In genomic region chr13:34132299-34132698, GRCm38 (mm10) we compare ENCODE assay signal across 8 mouse cellular contexts. TPM values are rescaled to one million over a fixed set of nuclear protein-coding genes. Genes with fewer than 3 reads are reported as not detected.
DNase-seq lines count a peak whose midpoint lies in the region; ATAC-seq and TF ChIP-seq lines count a peak whose summit lies in the region.

No protein-coding gene starts in this region.

- peak overlapping the region; percentile 91 for H3K4me2 ChIP-seq in liver, embryonic 11.5 days
- H3K4me2 ChIP-seq in embryonic facial prominence, embryonic 11.5 days (ENCODE audit: low read depth, low read length): peak overlapping the region; percentile 49
- H3K4me2 ChIP-seq in intestine, postnatal 0 days (replicated peaks; ENCODE audit: low read depth): peak overlapping the region; percentile 92
- peak overlapping the region; percentile 76 for H3K4me2 ChIP-seq in neural tube, embryonic 15.5 days

- no peaks in the 10 kb centered on the region for H3K9me3 ChIP-seq in liver, embryonic 11.5 days (ENCODE audit: control insufficient read depth, low read length)
- H3K9me3 ChIP-seq in embryonic facial prominence, embryonic 11.5 days (replicated peaks; ENCODE audit: control insufficient read depth, low read length): no peaks in the 10 kb centered on the region
- H3K9me3 ChIP-seq in intestine, postnatal 0 days (ENCODE audit: control insufficient read depth): no peaks in the 10 kb centered on the region
- H3K9me3 ChIP-seq in neural tube, embryonic 15.5 days (replicated peaks): no peaks in the 10 kb centered on the region

- DNase-seq in liver, embryonic 11.5 days (ENCODE audit: low spot score): no peak
- DNase-seq in liver: no peak
- DNase-seq in embryonic facial prominence, embryonic 11.5 days (ENCODE audit: low spot score): peak; percentile 63
- DNase-seq in cerebellum, adult 8-10 months: no peak
- DNase-seq in cerebellum, adult 11 months: no peak

- no peak overlapping the region for H3K9ac ChIP-seq in liver, embryonic 11.5 days (ENCODE audit: low read depth, low read length)
- H3K9ac ChIP-seq in embryonic facial prominence, embryonic 11.5 days (replicated peaks; ENCODE audit: low read length): peak overlapping the region; percentile 65
- no peak overlapping the region for H3K9ac ChIP-seq in intestine, postnatal 0 days (ENCODE audit: low read depth, low read length)
- peak overlapping the region; percentile 68 for H3K9ac ChIP-seq in neural tube, embryonic 15.5 days (replicated peaks)

- TF ChIP-seq CTCF in intestine, postnatal 0 days (IDR thresholded peaks at IDR 0.05; ENCODE audit: low read depth): no peak

- WGBS in liver, embryonic 11.5 days: 3% methylated on average over 15 of the region's 15 CpGs
- 1% methylated on average over 15 of the region's 15 CpGs for WGBS in embryonic facial prominence, embryonic 11.5 days
- WGBS in intestine, postnatal 0 days: 24% methylated on average over 15 of the region's 15 CpGs
- WGBS in neural tube, embryonic 15.5 days: 3% methylated on average over 15 of the region's 15 CpGs

- no peaks in the 10 kb centered on the region for H3K36me3 ChIP-seq in liver, embryonic 11.5 days (ENCODE audit: control insufficient read depth, insufficient read depth, low read length)
- no peaks in the 10 kb centered on the region for H3K36me3 ChIP-seq in embryonic facial prominence, embryonic 11.5 days (replicated peaks; ENCODE audit: control insufficient read depth, insufficient read depth, low read depth, low read length)
- no peaks in the 10 kb centered on the region for H3K36me3 ChIP-seq in intestine, postnatal 0 days (ENCODE audit: control insufficient read depth, insufficient read depth)
- H3K36me3 ChIP-seq in neural tube, embryonic 15.5 days: no peaks in the 10 kb centered on the region

- peaks cover 18% of the 10 kb centered on the region for H3K4me1 ChIP-seq in liver, embryonic 11.5 days (replicated peaks; ENCODE audit: control insufficient read depth, insufficient read depth, low read length)
- no peaks in the 10 kb centered on the region for H3K4me1 ChIP-seq in embryonic facial prominence, embryonic 11.5 days (ENCODE audit: control insufficient read depth, insufficient read depth, low read length)
- H3K4me1 ChIP-seq in intestine, postnatal 0 days (replicated peaks; ENCODE audit: control insufficient read depth, insufficient read depth, low read length): no peaks in the 10 kb centered on the region
- H3K4me1 ChIP-seq in neural tube, embryonic 15.5 days: peaks cover 50% of the 10 kb centered on the region

- no peak for ATAC-seq in liver, embryonic 11.5 days (replicated peaks; ENCODE audit: low FRiP score)
- ATAC-seq in embryonic facial prominence, embryonic 11.5 days (replicated peaks; ENCODE audit: insufficient number of reproducible peaks, low FRiP score, low TSS enrichment, low read depth): no peak
- ATAC-seq in intestine, postnatal 0 days: no peak
- ATAC-seq in neural tube, embryonic 15.5 days (ENCODE audit: low FRiP score): no peak
- no peak for ATAC-seq in granulocyte monocyte progenitor cell, adult 5-6 weeks (replicated peaks; ENCODE audit: poor library complexity, severe bottlenecking)

- peak overlapping the region; percentile 11; the same call in 1 of the 2 replicates for H3K4me3 ChIP-seq in liver, embryonic 11.5 days (ENCODE audit: low read depth, low read length)
- H3K4me3 ChIP-seq in embryonic facial prominence, embryonic 11.5 days (ENCODE audit: low read depth, low read length): peak overlapping the region; percentile 75
- no peak overlapping the region for H3K4me3 ChIP-seq in intestine, postnatal 0 days (ENCODE audit: low read depth, low read length)
- peak overlapping the region; percentile 92 for H3K4me3 ChIP-seq in neural tube, embryonic 15.5 days (replicated peaks)

- H3K27me3 ChIP-seq in liver, embryonic 11.5 days (replicated peaks; ENCODE audit: control insufficient read depth, insufficient read depth, low read length): peaks cover 54% of the 10 kb centered on the region
- H3K27me3 ChIP-seq in embryonic facial prominence, embryonic 11.5 days (ENCODE audit: control insufficient read depth, insufficient read depth, low read length): no peaks in the 10 kb centered on the region
- H3K27me3 ChIP-seq in intestine, postnatal 0 days (replicated peaks; ENCODE audit: control insufficient read depth, insufficient read depth, low read length): peaks cover 21% of the 10 kb centered on the region
- no peaks in the 10 kb centered on the region for H3K27me3 ChIP-seq in neural tube, embryonic 15.5 days (replicated peaks)

- H3K27ac ChIP-seq in liver, embryonic 11.5 days (ENCODE audit: low read depth, low read length): no peak overlapping the region
- peak overlapping the region; percentile 88 for H3K27ac ChIP-seq in embryonic facial prominence, embryonic 11.5 days (replicated peaks; ENCODE audit: low read depth, low read length)
- H3K27ac ChIP-seq in intestine, postnatal 0 days (ENCODE audit: low read depth, low read length): no peak overlapping the region
- H3K27ac ChIP-seq in neural tube, embryonic 15.5 days (replicated peaks): peak overlapping the region; percentile 97

RNA-seq across cellular contexts. Expression of gene Tubb2b, which starts 2.0 kb away (rescaled TPM):
- polyA plus RNA-seq in liver, embryonic 11.5 days (2014; fragmentation: Nextera tagmentation; extraction: Ambion mirVana): 7.6 and 7.7 TPM in 2 replicates
- polyA plus RNA-seq in embryonic facial prominence, embryonic 11.5 days (2014; fragmentation: Nextera tagmentation; extraction: Ambion mirVana): 77.6 and 88.3 TPM in 2 replicates
- 14.1 and 15.4 TPM in 2 replicates for polyA plus RNA-seq in intestine, postnatal 0 days (2015; fragmentation: Nextera tagmentation; extraction: Ambion mirVana)
- 777 and 1,015 TPM in 2 replicates for polyA plus RNA-seq in neural tube, embryonic 15.5 days (2015; fragmentation: Nextera tagmentation; extraction: Ambion mirVana)
- total RNA-seq in granulocyte monocyte progenitor cell, adult 5-6 weeks (2014; fragmentation: Nextera tagmentation): not detected in 2 replicates
- total RNA-seq in granulocyte monocyte progenitor cell, adult 5-6 weeks (2017): not detected in 2 replicates

RNA-seq across cellular contexts. Expression of gene Psmg4, which starts 30.5 kb away (rescaled TPM):
- 85.0 and 91.4 TPM in 2 replicates for polyA plus RNA-seq in liver, embryonic 11.5 days (2014; fragmentation: Nextera tagmentation; extraction: Ambion mirVana)
- 101 and 108 TPM in 2 replicates for polyA plus RNA-seq in embryonic facial prominence, embryonic 11.5 days (2014; fragmentation: Nextera tagmentation; extraction: Ambion mirVana)
- 62.8 and 69.8 TPM in 2 replicates for polyA plus RNA-seq in intestine, postnatal 0 days (2015; fragmentation: Nextera tagmentation; extraction: Ambion mirVana)
- 86.8 and 96.5 TPM in 2 replicates for polyA plus RNA-seq in neural tube, embryonic 15.5 days (2015; fragmentation: Nextera tagmentation; extraction: Ambion mirVana)
- total RNA-seq in granulocyte monocyte progenitor cell, adult 5-6 weeks (2014; fragmentation: Nextera tagmentation): 50.2 and 81.2 TPM in 2 replicates
- 181 and 240 TPM in 2 replicates for total RNA-seq in granulocyte monocyte progenitor cell, adult 5-6 weeks (2017)

RNA-seq across cellular contexts. Expression of gene Tubb2a, which starts 54.5 kb away (rescaled TPM):
- polyA plus RNA-seq in liver, embryonic 11.5 days (2014; fragmentation: Nextera tagmentation; extraction: Ambion mirVana): 81.0 and 87.9 TPM in 2 replicates
- polyA plus RNA-seq in embryonic facial prominence, embryonic 11.5 days (2014; fragmentation: Nextera tagmentation; extraction: Ambion mirVana): 115 and 146 TPM in 2 replicates
- 218 and 292 TPM in 2 replicates for polyA plus RNA-seq in intestine, postnatal 0 days (2015; fragmentation: Nextera tagmentation; extraction: Ambion mirVana)
- polyA plus RNA-seq in neural tube, embryonic 15.5 days (2015; fragmentation: Nextera tagmentation; extraction: Ambion mirVana): 2,701 and 3,281 TPM in 2 replicates
- 2.3 and 3.4 TPM in 2 replicates for total RNA-seq in granulocyte monocyte progenitor cell, adult 5-6 weeks (2014; fragmentation: Nextera tagmentation)
- 7.0 and 8.5 TPM in 2 replicates for total RNA-seq in granulocyte monocyte progenitor cell, adult 5-6 weeks (2017)

Comparison
In these comparisons a context has a peak if more than half of its experiments do, and no peak if none do; other contexts are left out.
1. H3K27ac ChIP-seq: peak in embryonic facial prominence, embryonic 11.5 days (single experiment) and neural tube, embryonic 15.5 days (single experiment); none in liver, embryonic 11.5 days (single experiment) and intestine, postnatal 0 days (single experiment).
2. H3K9ac ChIP-seq: peak in embryonic facial prominence, embryonic 11.5 days (single experiment) and neural tube, embryonic 15.5 days (single experiment); none in liver, embryonic 11.5 days (single experiment) and intestine, postnatal 0 days (single experiment).
3. Peak in every context shown above with its lines, with median percentiles within 50 percentile points of each other: H3K4me2 ChIP-seq.